Mouse (Mus musculus): ENCODE data around the gene Prpsap2.
"Not testable (repeated sequence)": the region's sequence is repeated elsewhere in the genome, so short reads cannot be mapped to it uniquely, and the experiment has no call there.

The Prpsap2 gene

GRCm38 (mm10) chr11:61761584-61762407 is at the start of gene Prpsap2:
Prpsap2 (minus strand) TSS chr11:61762088.
- DNase-seq = peak; percentile 100

DNA sequence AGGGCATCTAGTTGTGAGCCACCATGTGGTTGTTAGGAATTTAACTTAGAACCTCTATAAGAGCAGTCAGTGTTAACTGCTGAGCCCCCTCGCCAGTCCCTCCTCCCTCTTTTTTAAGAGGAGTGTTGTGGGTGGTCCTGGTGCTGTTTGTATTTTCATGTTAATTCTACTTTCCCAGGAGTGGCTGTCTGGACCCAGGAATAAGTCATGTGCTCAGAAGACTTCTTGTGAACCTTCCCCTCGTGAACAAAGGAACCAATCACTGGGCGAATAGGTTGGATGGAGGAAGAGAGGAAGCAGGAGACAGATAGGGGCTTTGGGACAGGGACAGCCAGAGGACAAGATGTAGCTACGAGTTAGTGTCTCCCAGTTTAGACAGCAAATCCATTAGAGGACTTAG is 47.9 kb upstream of the Prpsap2 start:
- no peak for DNase-seq

- peak; percentile 5 for DNase-seq
Observed at GRCm38 (mm10) chr11:61808551-61809117, 46.7 kb upstream of the Prpsap2 start.

DNA sequence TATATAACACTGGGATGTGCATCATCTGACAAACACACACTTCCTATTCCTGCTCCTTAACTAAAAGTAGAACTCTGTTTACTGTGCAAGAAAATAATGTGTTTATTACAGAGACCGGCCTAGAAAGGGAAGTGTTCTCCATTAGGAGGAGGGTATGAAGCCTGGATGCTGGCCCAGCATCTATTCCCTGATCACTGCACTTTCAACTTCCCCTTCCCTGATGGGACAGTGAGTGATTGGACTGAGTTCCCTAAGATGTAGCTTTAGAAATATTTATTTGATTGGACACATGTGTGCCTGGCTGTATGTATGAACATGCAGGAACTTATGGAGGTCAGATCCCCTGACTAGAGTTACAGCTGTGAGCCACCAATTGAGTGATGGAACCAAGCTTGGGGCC is 31.6 kb upstream of the Prpsap2 start:
- no peak for DNase-seq

GRCm38 (mm10) chr11:61788550-61788949 is 26.7 kb upstream of the Prpsap2 start:
- no peak for DNase-seq

DNA sequence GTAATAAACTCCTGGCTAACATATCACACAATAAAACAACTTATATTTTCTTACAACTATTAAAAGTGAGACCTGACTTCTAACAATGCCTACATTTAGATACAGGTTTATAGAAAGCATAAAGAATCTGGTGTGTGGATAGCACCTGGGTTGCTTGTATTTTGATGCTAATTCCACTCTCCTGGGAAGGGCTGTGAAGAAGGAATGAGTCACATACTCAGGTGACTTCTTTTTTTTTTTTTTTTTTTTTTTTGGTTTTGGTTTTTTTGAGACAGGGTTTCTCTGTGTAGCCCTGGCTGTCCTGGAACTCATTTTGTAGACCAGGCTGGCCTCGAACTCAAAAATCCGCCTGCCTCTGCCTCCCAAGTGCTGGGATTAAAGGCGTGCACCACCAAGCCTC is 20.6 kb upstream of the Prpsap2 start:
- not testable (repeated sequence) for DNase-seq

GRCm38 (mm10) chr11:61774551-61775149 is 12.8 kb upstream of the Prpsap2 start:
- no peak for DNase-seq

DNA sequence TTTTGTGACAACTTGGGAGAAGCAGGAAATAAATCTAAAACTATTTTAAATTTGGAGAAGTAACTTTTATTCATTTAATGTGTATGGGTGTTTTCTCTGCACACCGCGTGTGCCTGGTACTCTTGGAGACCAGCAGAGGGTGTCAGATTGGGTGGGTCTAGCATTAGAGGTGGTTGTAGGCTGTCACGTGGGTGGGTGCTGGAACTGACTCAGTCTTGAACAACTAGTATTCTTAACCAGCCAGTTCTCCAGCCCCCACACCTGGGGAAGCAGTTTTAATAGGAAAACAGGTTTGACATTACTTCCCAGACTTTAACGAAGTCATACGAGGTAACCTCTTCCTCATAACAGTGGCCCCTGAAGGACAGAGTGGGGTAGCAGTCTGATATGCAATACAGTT is 1.4 kb downstream of the Prpsap2 start:
- DNase-seq = no peak

- DNase-seq = no peak
Observed at GRCm38 (mm10) chr11:61757151-61757550, 4.7 kb downstream of the Prpsap2 start.

GRCm38 (mm10) chr11:61751612-61752011 is 10.3 kb downstream of the Prpsap2 start:
- DNase-seq = no peak

DNA sequence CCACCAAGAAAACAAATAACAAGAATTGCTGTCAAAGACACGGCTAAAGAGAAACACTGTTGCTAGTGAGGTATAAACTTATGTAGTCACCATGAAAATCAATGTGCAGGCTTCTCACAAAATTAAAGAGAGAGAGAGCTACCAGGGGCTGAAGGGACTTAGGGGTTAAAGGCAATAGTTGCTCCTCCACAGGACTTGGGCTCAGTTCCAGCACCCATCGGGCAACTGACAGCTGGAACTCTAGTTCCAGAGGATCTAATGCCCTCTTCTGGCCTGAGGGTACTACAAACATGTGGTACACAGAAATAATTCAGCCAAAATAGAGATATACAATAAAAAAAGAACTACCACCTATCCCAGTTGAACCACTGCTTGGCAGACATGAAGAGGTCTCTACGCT is 14.7 kb downstream of the Prpsap2 start:
- DNase-seq = no peak

DNA sequence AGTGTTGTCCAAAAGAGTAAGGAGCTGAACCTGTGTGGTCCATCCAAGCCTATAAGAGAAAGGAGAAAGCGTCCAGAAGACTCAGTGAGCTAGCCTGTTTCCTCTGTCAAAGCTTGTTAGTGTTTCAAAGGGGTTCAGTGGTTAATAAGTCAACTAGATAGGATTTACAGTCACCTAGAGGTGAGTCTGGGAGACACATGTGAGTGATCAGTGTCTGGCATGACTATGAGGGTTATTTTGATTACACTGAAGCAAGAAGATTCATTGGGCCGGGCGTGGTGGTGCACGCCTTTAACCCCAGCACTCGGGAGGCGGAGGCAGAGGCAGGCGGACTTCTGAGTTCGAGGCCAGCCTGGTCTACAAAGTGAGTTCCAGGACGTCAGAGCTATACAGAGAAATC is 16.1 kb downstream of the Prpsap2 start:
- DNase-seq = no peak

GRCm38 (mm10) chr11:61744460-61744859 is 17.4 kb downstream of the Prpsap2 start:
- no peak for DNase-seq

DNA sequence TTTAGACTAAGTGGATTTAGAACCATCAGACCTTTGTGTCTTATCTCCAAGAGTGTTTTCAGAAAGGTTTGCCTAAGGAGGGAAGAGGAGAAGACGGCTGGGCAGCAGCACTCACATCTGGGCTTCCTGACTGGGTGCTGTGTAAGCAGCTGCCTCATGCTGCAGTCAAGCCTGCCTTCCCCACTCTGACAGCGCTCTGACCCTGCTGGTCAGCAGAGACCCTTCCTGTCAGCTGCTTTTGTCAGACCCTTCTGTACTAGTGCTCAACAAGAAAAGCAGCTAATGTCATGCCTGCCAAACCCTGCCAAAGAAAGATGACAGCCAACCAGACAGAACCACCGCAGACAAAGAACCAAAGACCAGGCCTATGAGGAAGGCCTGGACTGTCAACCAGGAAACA is 18.1 kb downstream of the Prpsap2 start:
- DNase-seq = no peak

- no peak for DNase-seq
Observed at GRCm38 (mm10) chr11:61740500-61740899, 21.4 kb downstream of the Prpsap2 start.

DNA sequence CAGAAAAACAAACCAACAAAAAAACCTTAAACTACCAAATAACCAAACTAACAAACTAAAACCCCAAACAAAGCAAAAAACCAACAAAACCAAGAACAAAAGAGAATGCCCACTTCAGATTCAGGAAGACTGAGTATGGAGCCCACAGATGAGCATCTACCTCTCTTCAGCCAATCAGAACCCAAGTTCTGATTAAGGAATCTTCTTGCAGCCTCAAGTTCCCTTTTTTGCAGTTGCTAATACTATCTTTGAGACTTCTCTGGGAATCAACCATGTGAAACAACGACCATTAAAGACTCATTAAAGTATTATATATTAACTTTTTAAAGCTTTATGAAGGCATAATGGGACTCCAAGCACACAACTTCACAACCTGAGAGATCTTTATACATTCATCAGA is 24.6 kb downstream of the Prpsap2 start:
- no peak for DNase-seq

- no peak for DNase-seq
Observed at GRCm38 (mm10) chr11:61732672-61733071, 29.2 kb downstream of the Prpsap2 start.

GRCm38 (mm10) chr11:61728037-61728436 is 33.9 kb downstream of the Prpsap2 start:
- no peak for DNase-seq

- DNase-seq = no peak
Observed at GRCm38 (mm10) chr11:61722077-61722476, 39.8 kb downstream of the Prpsap2 start.

GRCm38 (mm10) chr11:61720636-61721035 is 41.3 kb downstream of the Prpsap2 start, which contains the start of gene Slc5a10:
Slc5a10 (minus strand) TSS chr11:61720826.
- DNase-seq = no peak

GRCm38 (mm10) chr11:61719826-61720225 is 42.1 kb downstream of the Prpsap2 start:
- no peak for DNase-seq

DNA sequence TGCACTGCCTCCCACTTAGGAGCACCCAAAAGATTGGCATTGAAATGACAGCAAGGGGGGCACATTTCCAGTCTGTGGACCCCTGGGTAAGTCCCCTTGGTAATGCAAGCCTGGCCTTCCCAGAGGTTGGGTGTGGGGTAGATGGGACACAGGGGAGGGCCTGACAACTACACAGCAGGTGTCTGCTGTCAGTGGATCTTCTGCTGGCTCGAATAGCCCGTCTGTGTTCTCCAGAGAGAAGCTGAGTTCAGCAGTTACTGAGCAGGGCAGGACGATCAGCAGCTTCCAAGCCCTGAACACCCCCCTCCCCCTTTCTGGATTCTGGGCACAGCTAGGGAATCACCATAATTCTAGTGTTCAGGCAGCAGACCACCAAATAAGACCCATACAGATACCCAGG is 42.5 kb downstream of the Prpsap2 start:
- DNase-seq = no peak

DNA sequence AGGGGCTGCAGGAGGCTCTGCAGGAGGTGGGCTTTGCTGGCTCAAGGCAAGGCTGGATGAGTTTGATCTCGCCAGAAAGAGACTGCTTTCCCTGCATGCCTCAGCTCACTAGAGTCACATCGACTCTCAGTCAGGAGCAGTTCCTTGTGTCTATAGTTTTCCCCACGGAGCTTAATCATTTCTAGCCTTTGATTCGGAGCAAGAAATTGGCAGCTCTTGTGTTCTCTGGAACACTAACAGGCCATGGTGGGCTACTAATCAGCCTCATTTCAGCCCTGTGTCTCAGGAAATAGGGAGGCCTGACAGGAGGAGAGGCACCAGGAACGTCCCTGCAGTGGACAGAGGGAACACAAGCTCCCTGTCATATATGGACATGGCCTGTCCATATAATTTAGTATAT is 43.9 kb downstream of the Prpsap2 start:
- DNase-seq = no peak

DNA sequence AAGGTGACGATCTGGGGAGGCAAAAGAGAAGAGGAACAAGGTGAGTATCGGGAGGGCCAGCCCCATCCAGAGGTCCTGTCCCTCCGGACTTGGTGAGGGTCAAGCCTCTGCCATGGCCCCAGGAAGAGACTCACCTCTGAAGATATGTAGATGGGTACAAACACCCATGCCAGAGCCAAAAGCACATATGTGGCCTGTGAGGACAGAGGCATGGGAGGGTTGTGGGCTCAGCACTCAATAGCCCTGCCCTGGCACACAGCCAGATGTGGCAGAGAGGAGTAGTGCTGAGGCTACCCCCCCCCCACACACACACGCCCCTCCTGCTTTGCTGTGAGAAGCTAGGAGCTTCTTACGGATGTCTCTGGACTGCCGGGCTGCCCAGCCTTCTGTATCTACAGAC is 46.8 kb downstream of the Prpsap2 start:
- no peak for DNase-seq

Measured in lung, postnatal 14 days (tissue).